Mouse (Mus musculus) kidney, embryonic 15.5 days (tissue): ENCODE data around the gene Prkaa1. TPM values are rescaled to one million over a fixed set of nuclear protein-coding genes. Genes with fewer than 3 reads are reported as not detected.

Experiments
- ATAC-seq: fragments of 200-750 bp; cut with Nextera tagmentation; replicated peaks from 2 replicates; pipeline ENCODE4 v1.8.0; 2017; ENCODE audit warnings: moderate TSS enrichment; ENCODE audit not compliant: low FRiP score
- H3K27ac ChIP-seq: fragments of 300-500 bp; sonication (generic); 2 replicates; pipeline ENCODE4 v1.5.1; 2015; ENCODE audit warnings: mild to moderate bottlenecking, inconsistent platforms
- H3K27me3 ChIP-seq: fragments of 300-500 bp; sonication (generic); 2 replicates; pipeline ENCODE4 v1.6.1; 2015; ENCODE audit warnings: inconsistent platforms
- H3K36me3 ChIP-seq: fragments of 300-500 bp; sonication (generic); 2 replicates; pipeline ENCODE4 v1.6.1; 2015; ENCODE audit warnings: inconsistent platforms
- H3K4me1 ChIP-seq: fragments of 300-500 bp; sonication (generic); 2 replicates; pipeline ENCODE4 v1.6.1; 2015; ENCODE audit warnings: inconsistent platforms
- H3K4me2 ChIP-seq: fragments of 300-500 bp; sonication (generic); 2 replicates; pipeline ENCODE4 v1.6.1; 2015; ENCODE audit warnings: moderate library complexity, mild to moderate bottlenecking, inconsistent platforms
- H3K4me3 ChIP-seq: fragments of 300-500 bp; sonication (generic); replicated peaks from 2 replicates; pipeline ENCODE4 v1.5.1; 2015; ENCODE audit warnings: mild to moderate bottlenecking, inconsistent platforms
- H3K9ac ChIP-seq: fragments of 300-500 bp; sonication (generic); 2 replicates; pipeline ENCODE4 v1.6.1; 2015; ENCODE audit warnings: mild to moderate bottlenecking, inconsistent platforms
- H3K9me3 ChIP-seq: fragments of 300-500 bp; sonication (generic); replicated peaks from 2 replicates; pipeline ENCODE4 v1.6.1; 2016; ENCODE audit warnings: inconsistent platforms
- WGBS: fragments of 180-500 bp; shearing (Covaris S2); methylation state at CpG from one replicate; pipeline ENCODE4 v1.1.7; 2015; ENCODE audit warnings: mixed read lengths; 5-methylcytosine and 5-hydroxymethylcytosine counted together
- polyA plus RNA-seq: library from polyadenylated mRNA; unstranded; fragments of >200 nt; fragmentation: Nextera tagmentation; extraction: Ambion mirVana; gene quantifications from 2 replicates; pipeline ENCODE4 v1.2.1, GENCODE M21; 2015

Prkaa1 gene
- polyA plus RNA-seq, 1 experiment from 2014 or later: 22.6 TPM

DNA sequence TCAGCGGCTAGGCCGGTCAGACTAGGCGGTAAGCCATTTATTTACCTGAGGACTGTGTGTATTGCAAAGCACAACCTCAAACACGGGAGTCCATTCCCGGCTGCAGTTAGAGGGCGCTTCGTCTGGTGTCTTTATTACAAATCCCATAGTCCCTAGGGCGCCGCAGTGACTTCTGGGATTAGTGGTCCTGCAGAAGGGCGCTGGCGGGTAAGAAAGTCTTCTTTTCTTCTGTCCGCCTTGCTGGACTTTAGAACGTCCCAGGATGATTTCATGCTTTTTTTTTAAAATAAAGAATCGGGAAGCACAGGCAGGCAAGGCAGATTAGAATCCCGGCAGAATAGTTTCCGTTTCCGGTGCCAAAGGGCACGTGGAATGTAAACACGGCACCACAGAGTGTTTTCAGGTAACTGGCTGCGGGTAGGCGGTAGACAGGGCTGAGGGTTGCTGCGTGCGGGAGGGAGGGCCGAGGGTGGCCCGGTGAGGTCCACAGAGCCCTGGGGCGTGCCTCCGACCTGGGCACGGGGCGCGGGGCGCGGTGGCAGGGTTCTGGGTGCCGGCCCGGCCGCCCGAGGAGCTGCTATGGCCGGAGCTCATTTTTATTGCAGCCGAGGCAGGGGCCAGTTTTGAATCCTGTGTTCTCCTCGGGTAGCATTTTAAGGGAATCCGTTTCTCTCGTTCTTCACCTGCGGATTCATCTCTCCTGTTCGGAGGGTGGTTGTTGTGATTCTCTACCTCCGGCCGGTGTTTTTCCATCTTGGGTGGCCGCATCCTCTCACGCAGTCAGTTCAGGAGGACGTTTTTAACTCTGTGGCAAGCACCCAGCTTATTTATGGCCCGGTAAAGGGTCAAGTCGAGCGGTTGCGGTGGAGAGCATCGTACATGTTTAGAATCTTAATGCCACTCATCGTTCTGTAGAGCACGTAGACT is 42.0 kb downstream of the Prkaa1 start, which contains the start of gene Ttc33:
Ttc33 (plus strand) TSS at position 160 of the 927 bp plus-strand sequence.
- H3K4me1 ChIP-seq: peaks cover 21% of the 10 kb centered on the region
- H3K9me3 ChIP-seq: no peaks in the 10 kb centered on the region
- H3K4me3 ChIP-seq: peak within 1 kb of the TSS; percentile 97
- no peaks in the 10 kb centered on the region for H3K27me3 ChIP-seq
- under 1% methylated on average over 55 of the region's 55 CpGs for WGBS
- H3K9ac ChIP-seq: peak within 1 kb of the TSS; percentile 82
- H3K36me3 ChIP-seq: peaks cover 13% of the 10 kb centered on the region
- peak; percentile 93 for ATAC-seq
- peak within 1 kb of the TSS; percentile 72 for H3K4me2 ChIP-seq
- H3K27ac ChIP-seq: peak within 1 kb of the TSS; percentile 95

GRCm38 (mm10) chr15:5186293-5186675 is 42.6 kb downstream of the Prkaa1 start:
- H3K27ac ChIP-seq: peak overlapping the region; percentile 95; the same call in 1 of the 2 replicates
- no peaks in the 10 kb centered on the region for H3K9me3 ChIP-seq
- H3K4me3 ChIP-seq: peak overlapping the region; percentile 97
- peaks cover 21% of the 10 kb centered on the region for H3K4me1 ChIP-seq
- peaks cover 19% of the 10 kb centered on the region for H3K36me3 ChIP-seq
- no peaks in the 10 kb centered on the region for H3K27me3 ChIP-seq
- no peak for ATAC-seq
- H3K9ac ChIP-seq: peak overlapping the region; percentile 82
- WGBS: 30% methylated on average over 10 of the region's 10 CpGs
- H3K4me2 ChIP-seq: peak overlapping the region; percentile 72

DNA sequence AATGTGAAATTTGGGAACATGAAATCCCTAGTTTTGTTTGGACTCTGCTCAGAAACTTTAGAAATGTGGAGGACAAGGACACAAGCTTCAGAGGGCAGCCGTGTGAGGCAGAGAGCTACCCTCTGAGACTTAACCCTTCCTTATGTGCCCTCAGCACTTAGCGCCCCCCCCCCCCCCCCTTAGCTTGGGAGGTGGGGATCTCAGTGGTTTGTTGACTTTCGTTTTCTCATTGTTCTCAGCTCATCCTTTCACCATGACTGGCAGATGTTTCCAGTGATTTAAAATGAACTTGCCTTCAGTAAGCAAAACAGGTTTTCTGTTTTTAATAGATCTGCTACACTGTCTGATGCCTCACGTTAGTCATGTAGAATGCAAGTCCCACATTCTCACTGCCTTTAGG is 43.5 kb downstream of the Prkaa1 start:
- Histone ChIP-seq H3K4me2 (no peak overlapping the region), H3K36me3 (peaks cover 24% of the 10 kb centered on the region), H3K27me3 (no peaks in the 10 kb centered on the region), H3K9me3 (no peaks in the 10 kb centered on the region), H3K4me1 (peaks cover 21% of the 10 kb centered on the region), H3K27ac (no peak overlapping the region), H3K4me3 (no peak overlapping the region), H3K9ac (no peak overlapping the region)
- no peak for ATAC-seq
- WGBS: 63% methylated on average over 4 of the region's 4 CpGs

DNA sequence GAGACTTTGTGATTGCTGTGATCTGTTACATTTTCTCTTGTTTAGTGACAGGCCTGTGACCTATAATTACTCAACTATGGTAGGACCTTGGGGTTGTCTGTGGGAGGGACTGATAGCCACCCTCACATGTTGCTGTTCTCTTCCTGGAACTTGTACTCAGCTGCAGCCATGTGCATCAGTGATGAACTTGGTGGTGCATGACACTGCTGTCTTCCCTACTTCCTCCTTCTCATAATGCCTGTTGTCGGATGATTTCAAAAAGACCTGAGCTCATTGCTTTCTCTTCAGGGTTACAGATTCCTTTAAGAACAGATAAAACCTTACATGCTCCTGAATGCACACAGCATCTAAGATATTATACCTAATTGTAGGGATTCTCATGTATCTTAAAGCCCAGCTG is 44.4 kb downstream of the Prkaa1 start:
- peaks cover 28% of the 10 kb centered on the region for H3K36me3 ChIP-seq
- no peak overlapping the region for H3K27ac ChIP-seq
- peaks cover 21% of the 10 kb centered on the region for H3K4me1 ChIP-seq
- no peak for ATAC-seq
- no peaks in the 10 kb centered on the region for H3K27me3 ChIP-seq
- WGBS: 79% methylated on average over 1 of the region's 1 CpGs
- no peaks in the 10 kb centered on the region for H3K9me3 ChIP-seq
- H3K9ac ChIP-seq: no peak overlapping the region
- H3K4me2 ChIP-seq: no peak overlapping the region
- H3K4me3 ChIP-seq: no peak overlapping the region

- no peak overlapping the region for H3K4me2 ChIP-seq
- WGBS: 72% methylated on average over 10 of the region's 10 CpGs
- no peak overlapping the region for H3K9ac ChIP-seq
- no peak overlapping the region for H3K4me3 ChIP-seq
- H3K36me3 ChIP-seq: peaks cover 32% of the 10 kb centered on the region
- no peaks in the 10 kb centered on the region for H3K9me3 ChIP-seq
- ATAC-seq: no peak
- no peaks in the 10 kb centered on the region for H3K27me3 ChIP-seq
- H3K4me1 ChIP-seq: peaks cover 17% of the 10 kb centered on the region
- no peak overlapping the region for H3K27ac ChIP-seq
Measured at GRCm38 (mm10) chr15:5189504-5190093, 45.9 kb downstream of the Prkaa1 start.

DNA sequence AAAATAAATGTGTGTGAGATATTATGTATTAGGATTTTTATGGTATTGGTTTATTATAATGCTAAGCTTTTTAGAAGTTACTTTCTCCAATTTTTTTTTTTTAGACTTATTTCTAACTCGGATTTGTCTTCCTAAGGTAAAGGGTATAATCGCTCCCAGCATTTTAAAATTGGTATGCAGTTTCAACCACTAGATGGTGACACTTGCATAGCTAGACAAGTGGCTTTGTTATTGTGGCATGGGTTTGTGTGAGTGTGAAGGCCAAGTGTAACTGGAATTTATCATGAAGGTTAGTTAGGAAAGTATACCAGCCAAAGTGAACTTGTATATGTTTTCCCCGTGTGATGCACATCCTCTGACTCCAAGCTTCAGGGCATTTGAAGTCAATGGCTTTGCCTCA is 50.2 kb downstream of the Prkaa1 start:
- Histone ChIP-seq H3K4me3 (no peak overlapping the region), H3K27me3 (no peaks in the 10 kb centered on the region), H3K9me3 (no peaks in the 10 kb centered on the region), H3K36me3 (peaks cover 39% of the 10 kb centered on the region), H3K4me1 (peaks cover 15% of the 10 kb centered on the region), H3K4me2 (no peak overlapping the region), H3K27ac (no peak overlapping the region), H3K9ac (no peak overlapping the region)
- WGBS: 76% methylated on average over 3 of the region's 3 CpGs
- ATAC-seq: no peak

- H3K4me3 ChIP-seq: no peak overlapping the region
- no peak overlapping the region for H3K27ac ChIP-seq
- no peak for ATAC-seq
- WGBS: 86% methylated on average over 6 of the region's 6 CpGs
- H3K36me3 ChIP-seq: peaks cover 38% of the 10 kb centered on the region
- no peaks in the 10 kb centered on the region for H3K9me3 ChIP-seq
- H3K27me3 ChIP-seq: no peaks in the 10 kb centered on the region
- H3K9ac ChIP-seq: no peak overlapping the region
- H3K4me1 ChIP-seq: peaks cover 15% of the 10 kb centered on the region
- H3K4me2 ChIP-seq: no peak overlapping the region
Measured at GRCm38 (mm10) chr15:5194446-5194845, 50.8 kb downstream of the Prkaa1 start.

GRCm38 (mm10) chr15:5194931-5195330 is 51.3 kb downstream of the Prkaa1 start:
- Histone ChIP-seq H3K27ac (no peak overlapping the region), H3K4me2 (no peak overlapping the region), H3K4me1 (peaks cover 15% of the 10 kb centered on the region), H3K4me3 (no peak overlapping the region), H3K36me3 (peaks cover 35% of the 10 kb centered on the region), H3K9me3 (no peaks in the 10 kb centered on the region), H3K9ac (no peak overlapping the region), H3K27me3 (no peaks in the 10 kb centered on the region)
- WGBS: 76% methylated on average over 9 of the region's 9 CpGs
- ATAC-seq: no peak

DNA sequence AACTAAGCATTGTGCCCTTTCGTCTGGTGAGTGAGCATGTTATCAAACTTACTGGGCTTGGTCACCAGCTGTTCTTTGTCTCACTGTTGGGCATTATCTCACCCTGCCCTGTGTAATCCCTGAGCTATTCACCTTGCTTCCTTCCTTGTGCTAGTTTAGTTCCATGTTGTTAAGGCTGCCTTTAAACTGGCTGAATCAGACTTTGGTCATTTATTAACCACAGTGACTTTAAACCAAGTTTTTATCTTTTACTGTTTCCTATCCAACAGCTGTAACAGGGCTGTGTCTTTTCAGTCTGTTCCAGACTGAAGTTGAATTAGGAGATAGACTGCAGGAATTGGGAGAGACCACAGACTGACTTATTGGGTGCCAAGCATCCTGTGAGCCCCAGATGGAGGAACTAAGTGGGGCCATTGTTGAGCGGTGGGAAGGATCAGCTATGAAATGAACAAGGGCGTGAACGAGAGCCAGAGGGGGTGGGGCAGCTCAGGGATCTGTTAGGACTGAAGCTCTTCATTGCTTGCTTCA is 52.4 kb downstream of the Prkaa1 start:
- H3K4me1 ChIP-seq: peaks cover 15% of the 10 kb centered on the region
- H3K27me3 ChIP-seq: no peaks in the 10 kb centered on the region
- no peaks in the 10 kb centered on the region for H3K9me3 ChIP-seq
- H3K36me3 ChIP-seq: peaks cover 30% of the 10 kb centered on the region
- 55% methylated on average over 4 of the region's 4 CpGs for WGBS
- peak overlapping the region; percentile 12; the same call in 1 of the 2 replicates for H3K4me2 ChIP-seq
- peak; percentile 85 for ATAC-seq
- H3K4me3 ChIP-seq: no peak overlapping the region
- peak overlapping the region; percentile 68 for H3K27ac ChIP-seq
- H3K9ac ChIP-seq: no peak overlapping the region

GRCm38 (mm10) chr15:5196691-5197090 is 53.0 kb downstream of the Prkaa1 start:
- Histone ChIP-seq H3K9ac (no peak overlapping the region), H3K27me3 (no peaks in the 10 kb centered on the region), H3K4me1 (peaks cover 15% of the 10 kb centered on the region), H3K36me3 (peaks cover 25% of the 10 kb centered on the region), H3K4me2 (no peak overlapping the region), H3K9me3 (no peaks in the 10 kb centered on the region), H3K27ac (peak overlapping the region; percentile 68; the same call in 1 of the 2 replicates), H3K4me3 (no peak overlapping the region)
- WGBS: 58% methylated on average over 4 of the region's 4 CpGs
- no peak for ATAC-seq

DNA sequence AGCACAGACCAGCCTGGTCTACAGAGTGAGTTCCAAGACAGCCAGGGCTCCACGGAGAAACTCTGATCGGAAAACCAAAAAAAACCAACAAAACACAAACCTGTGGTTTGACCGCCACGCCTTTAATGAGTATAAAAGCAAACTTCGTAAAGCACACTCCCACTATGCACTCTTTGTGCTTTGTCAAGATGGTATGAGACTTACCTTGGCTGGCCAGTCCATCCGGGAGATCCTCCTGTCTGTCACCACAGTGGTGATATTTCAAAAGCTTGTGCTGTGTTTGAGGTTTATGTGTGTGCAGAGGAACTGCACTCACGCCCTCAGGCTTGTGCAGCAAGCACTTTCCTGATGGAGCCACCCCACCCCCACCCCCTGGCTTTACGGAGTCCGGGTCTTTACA is 61.6 kb downstream of the Prkaa1 start:
- Histone ChIP-seq H3K27ac (no peak overlapping the region), H3K4me1 (no peaks in the 10 kb centered on the region), H3K9ac (no peak overlapping the region), H3K4me2 (no peak overlapping the region), H3K9me3 (no peaks in the 10 kb centered on the region), H3K4me3 (no peak overlapping the region), H3K27me3 (no peaks in the 10 kb centered on the region), H3K36me3 (peaks cover 7% of the 10 kb centered on the region)
- 88% methylated on average over 9 of the region's 9 CpGs for WGBS
- ATAC-seq: no peak

DNA sequence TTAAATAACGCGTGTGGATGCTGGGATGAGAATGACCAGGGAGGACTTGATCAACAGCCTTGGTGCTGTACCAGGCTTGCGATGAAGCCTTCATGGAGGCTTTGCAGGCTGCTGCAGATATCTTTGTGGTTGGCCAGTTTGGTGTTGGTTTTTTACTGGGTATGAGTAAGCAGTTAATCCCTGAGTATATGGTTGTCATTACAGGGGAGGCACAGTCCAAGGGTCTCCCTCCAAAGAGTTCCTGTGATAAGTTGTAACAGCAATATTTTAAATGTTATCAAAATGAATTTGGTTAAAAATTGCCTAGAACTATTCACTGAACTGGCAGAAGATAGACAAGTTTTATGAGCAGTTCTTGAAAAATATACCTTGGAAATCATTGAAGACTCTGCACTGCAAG is 65.5 kb downstream of the Prkaa1 start:
- ATAC-seq: no peak

More for the DNA sequence above, 65.5 kb downstream of the Prkaa1 start:
- H3K4me1 ChIP-seq: no peaks in the 10 kb centered on the region
- peaks cover 13% of the 10 kb centered on the region for H3K36me3 ChIP-seq
- H3K27me3 ChIP-seq: no peaks in the 10 kb centered on the region
- no peak overlapping the region for H3K4me3 ChIP-seq
- WGBS: 98% methylated on average over 3 of the region's 3 CpGs
- no peak overlapping the region for H3K9ac ChIP-seq
- no peak overlapping the region for H3K27ac ChIP-seq
- no peaks in the 10 kb centered on the region for H3K9me3 ChIP-seq
- no peak overlapping the region for H3K4me2 ChIP-seq
